Mouse (Mus musculus): ENCODE results near the gene Rpl38. TPM values are rescaled to one million over a fixed set of nuclear protein-coding genes. Genes with fewer than 3 reads are reported as not detected.

The Rpl38 gene
- polyA plus RNA-seq, 1 experiment from 2014 or later: 839 TPM

DNA sequence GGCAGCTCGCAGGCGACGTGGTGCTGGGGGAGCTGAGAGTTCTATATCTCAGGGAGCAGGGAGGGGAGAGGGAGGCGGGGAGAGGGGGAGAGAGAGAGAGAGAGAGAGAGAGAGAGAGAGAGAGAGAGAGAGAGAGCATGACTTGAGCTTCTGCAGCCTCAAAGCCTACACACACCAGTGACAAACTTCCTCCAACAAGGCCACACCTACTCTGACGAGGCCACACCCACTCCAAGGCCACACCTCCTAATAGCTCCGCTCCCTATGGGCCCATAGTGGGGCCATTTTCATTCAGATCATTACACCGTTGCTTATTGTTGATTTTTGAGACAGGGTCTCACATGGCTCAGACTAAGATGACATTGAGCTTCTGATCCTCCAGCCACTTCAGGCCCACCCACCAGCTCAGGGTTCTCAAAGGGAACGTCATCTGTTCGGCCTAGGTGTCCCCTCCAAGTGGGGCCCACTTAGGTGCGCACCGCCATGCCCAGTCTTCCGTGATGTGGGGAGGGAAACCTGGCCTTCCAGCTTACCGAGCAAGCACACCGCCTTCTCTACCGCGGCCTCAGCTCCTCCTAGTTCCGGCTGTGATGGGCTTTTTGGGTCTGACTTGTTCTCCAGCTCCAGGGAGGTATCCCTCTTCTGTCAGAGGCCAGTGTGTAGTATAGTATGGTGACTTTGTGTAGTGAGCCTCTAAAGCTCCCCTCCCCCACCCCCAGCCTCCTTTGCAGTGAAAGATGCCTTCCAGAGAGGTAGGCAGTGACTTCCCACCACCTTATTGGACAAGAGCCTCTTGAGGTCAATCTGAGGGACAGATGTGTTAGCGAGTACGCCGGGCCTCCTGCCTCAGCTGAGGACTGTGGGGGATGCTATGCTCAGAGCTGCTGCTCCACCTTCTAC is 15.6 kb downstream of the Rpl38 start:
- H3K4me1 ChIP-seq: peaks cover 17% of the 10 kb centered on the region
- no peak overlapping the region for H3K4me3 ChIP-seq
- H3K9ac ChIP-seq (replicated peaks): no peak overlapping the region
- no peak for ATAC-seq (ENCODE audit: low FRiP score, low read depth)
- no peak overlapping the region for H3K27ac ChIP-seq (replicated peaks)
- no peak overlapping the region for H3K4me2 ChIP-seq (replicated peaks)
- 74% methylated on average over 18 of the region's 20 CpGs for WGBS
- no peaks in the 10 kb centered on the region for H3K27me3 ChIP-seq
- no peaks in the 10 kb centered on the region for H3K9me3 ChIP-seq
- H3K36me3 ChIP-seq: no peaks in the 10 kb centered on the region

DNA sequence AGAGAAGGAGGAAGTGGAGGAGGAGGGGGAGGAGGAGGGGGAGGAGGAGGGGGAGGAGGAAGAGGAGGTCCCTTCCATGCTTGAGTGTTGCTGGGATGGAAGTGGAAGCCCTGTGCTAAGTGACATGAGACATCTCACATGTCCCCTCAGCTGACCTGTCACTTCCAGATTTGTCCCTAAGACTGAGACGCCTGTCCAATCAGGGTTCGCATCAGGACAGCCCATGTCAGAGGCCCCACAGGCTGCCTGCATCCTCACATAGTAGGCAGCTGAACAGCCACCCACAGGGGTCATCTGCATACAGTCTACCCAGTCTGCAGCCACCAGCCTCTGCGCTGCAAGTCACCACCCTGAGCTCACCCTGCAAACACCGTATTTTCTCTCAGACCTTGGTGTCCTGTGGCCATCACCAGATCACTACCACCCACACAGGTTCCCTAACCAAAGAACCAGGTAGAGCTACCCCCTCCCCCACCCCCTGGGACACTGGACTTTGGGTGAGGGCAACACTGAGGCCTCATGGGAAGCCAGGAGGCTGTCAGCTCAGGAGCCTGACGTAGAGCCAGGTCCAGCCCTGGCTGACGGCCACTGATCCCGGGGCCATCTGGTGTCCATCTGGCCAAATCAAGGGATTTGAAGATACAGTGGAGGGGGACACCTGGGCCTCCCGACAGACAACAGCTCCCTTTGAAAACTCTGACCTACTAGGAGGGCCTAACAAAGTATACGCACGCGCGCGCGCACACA is 16.5 kb downstream of the Rpl38 start:
- H3K4me1 ChIP-seq: peaks cover 17% of the 10 kb centered on the region
- 61% methylated on average over 9 of the region's 14 CpGs for WGBS
- H3K9me3 ChIP-seq: no peaks in the 10 kb centered on the region
- H3K4me3 ChIP-seq: no peak overlapping the region
- H3K4me2 ChIP-seq (replicated peaks): no peak overlapping the region
- ATAC-seq (ENCODE audit: low FRiP score, low read depth): no peak
- no peak overlapping the region for H3K9ac ChIP-seq (replicated peaks)
- no peaks in the 10 kb centered on the region for H3K36me3 ChIP-seq
- H3K27me3 ChIP-seq: no peaks in the 10 kb centered on the region
- H3K27ac ChIP-seq (replicated peaks): no peak overlapping the region

DNA sequence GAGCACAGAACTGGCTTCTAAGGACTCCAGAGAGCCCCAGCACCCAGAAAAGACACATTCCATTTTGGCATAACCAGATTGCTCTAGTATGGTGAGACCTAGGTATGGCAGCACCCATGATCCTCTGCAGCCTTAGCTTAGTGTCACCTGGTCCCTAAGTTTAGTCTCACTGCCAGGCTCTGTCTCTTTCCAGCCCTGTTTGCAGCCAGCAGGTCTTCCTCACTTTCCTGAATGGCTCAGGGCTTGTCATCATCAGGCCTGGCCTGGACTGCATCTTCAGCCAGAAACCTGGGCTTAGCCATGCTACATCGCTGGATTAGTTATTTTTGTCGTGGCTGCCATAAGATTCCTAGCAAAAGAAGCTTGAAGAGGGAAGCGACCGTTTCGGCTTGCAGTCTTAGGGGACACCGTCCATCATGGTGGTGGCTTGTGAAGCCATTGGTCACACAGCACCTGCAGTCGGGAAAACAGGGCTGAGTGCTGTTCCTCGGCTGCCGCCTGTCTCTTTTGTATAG is 17.3 kb downstream of the Rpl38 start:
- 84% methylated on average over 9 of the region's 9 CpGs for WGBS
- no peak overlapping the region for H3K27ac ChIP-seq (replicated peaks)
- no peak overlapping the region for H3K9ac ChIP-seq (replicated peaks)
- no peak overlapping the region for H3K4me2 ChIP-seq (replicated peaks)
- ATAC-seq (ENCODE audit: low FRiP score, low read depth): no peak
- H3K36me3 ChIP-seq: no peaks in the 10 kb centered on the region
- H3K9me3 ChIP-seq: no peaks in the 10 kb centered on the region
- H3K27me3 ChIP-seq: no peaks in the 10 kb centered on the region
- H3K4me3 ChIP-seq: no peak overlapping the region
- H3K4me1 ChIP-seq: peaks cover 13% of the 10 kb centered on the region

DNA sequence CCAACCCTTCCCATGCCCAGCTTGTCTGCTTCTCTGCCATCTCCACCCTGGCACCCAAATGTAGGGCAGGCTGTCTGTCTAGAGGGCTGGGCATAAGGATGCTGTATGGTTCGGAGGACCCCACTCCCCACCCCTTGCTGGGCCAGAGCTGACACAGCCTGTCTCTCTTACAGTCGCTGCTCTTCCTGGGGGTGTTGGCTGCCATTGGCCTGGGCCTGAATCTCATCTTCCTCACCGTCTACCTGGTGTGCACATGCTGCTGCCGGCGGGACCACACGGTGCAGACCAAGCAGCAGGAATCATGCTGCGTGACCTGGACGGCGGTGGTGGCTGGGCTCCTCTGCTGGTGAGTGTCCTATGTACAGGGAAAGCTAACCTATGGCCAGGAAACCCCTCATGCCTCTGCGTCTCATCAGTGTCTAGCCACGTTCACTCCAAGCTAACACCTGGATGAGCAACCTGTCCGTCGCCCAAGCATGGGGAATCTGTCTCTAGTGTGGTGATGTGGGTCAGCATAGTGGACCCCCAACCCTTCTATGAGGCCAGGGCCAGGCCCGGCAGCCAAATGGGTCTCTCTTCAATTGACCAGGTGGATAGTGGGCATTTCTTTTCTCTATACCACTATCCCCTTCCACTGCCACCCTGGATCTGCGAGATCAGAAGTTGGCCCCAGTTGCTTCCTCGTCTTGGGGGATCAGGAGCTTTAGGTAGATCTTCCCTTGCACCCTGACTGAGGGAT is 18.1 kb downstream of the Rpl38 start:
- Histone ChIP-seq H3K9me3 (no peaks in the 10 kb centered on the region), H3K9ac (replicated peaks) (no peak overlapping the region), H3K36me3 (no peaks in the 10 kb centered on the region), H3K4me1 (peaks cover 11% of the 10 kb centered on the region; the same call in 1 of the 2 replicates), H3K27me3 (no peaks in the 10 kb centered on the region), H3K4me2 (replicated peaks) (no peak overlapping the region), H3K27ac (replicated peaks) (no peak overlapping the region), H3K4me3 (no peak overlapping the region)
- WGBS: 91% methylated on average over 16 of the region's 16 CpGs
- ATAC-seq (ENCODE audit: low FRiP score, low read depth): no peak

DNA sequence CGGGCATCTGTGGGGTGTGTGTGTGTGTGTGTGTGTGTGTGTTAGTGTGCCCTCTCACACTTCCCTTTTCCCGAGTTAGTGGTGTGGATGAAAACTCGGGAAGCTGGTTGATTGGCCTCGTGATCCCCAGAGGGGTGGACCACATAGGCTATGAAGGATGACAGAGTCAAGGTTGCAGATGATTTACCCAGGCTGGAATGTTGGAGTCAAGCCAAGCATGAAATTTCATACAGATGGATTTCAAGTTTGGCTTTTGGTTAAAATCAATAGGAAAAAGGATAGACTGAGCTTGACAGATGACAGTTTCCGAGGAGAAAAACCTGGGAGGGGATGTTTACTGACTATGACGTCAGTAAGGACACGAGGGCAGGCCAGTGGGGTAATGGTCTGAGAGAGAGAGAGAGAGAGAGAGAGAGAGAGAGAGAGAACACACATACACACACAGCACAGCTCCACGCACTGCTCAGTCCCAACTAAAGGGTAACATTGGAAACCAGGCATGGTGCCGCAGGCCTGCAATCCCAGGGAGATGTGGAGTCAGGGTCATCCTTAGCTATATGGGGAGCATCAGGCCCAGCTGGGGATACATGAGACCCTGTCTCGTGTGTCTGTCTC is 19.4 kb downstream of the Rpl38 start:
- Histone ChIP-seq H3K4me3 (no peak overlapping the region), H3K9me3 (no peaks in the 10 kb centered on the region), H3K4me2 (replicated peaks) (no peak overlapping the region), H3K27ac (replicated peaks) (no peak overlapping the region), H3K4me1 (peaks cover 14% of the 10 kb centered on the region), H3K9ac (replicated peaks) (no peak overlapping the region), H3K27me3 (no peaks in the 10 kb centered on the region), H3K36me3 (no peaks in the 10 kb centered on the region)
- no peak for ATAC-seq (ENCODE audit: low FRiP score, low read depth)
- 74% methylated on average over 9 of the region's 10 CpGs for WGBS

DNA sequence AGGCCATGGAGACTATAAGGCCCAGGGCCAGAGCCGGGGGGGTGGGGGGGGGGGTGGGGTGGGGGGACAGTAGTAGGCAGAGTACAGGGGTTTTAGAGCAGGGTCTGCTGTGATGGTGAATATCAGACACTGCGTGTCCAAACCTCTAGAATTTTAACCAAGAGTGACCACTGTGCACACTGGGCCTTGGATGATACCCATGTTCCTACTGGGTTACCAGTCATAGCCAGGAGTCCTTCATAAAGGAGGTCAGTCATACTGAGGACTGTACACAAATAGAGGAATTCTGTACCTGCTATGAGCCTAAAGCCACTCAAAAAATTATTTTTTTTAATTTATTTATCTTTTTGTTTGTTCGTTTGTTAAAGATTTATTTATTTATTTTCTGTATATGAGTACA is 20.4 kb downstream of the Rpl38 start:
- 95% methylated on average over 3 of the region's 3 CpGs for WGBS
- H3K4me3 ChIP-seq: no peak overlapping the region
- H3K27me3 ChIP-seq: no peaks in the 10 kb centered on the region
- H3K9ac ChIP-seq (replicated peaks): no peak overlapping the region
- no peaks in the 10 kb centered on the region for H3K36me3 ChIP-seq
- peaks cover 15% of the 10 kb centered on the region for H3K4me1 ChIP-seq
- H3K27ac ChIP-seq (replicated peaks): no peak overlapping the region
- no peaks in the 10 kb centered on the region for H3K9me3 ChIP-seq
- H3K4me2 ChIP-seq (replicated peaks): no peak overlapping the region
- ATAC-seq (ENCODE audit: low FRiP score, low read depth): no peak

DNA sequence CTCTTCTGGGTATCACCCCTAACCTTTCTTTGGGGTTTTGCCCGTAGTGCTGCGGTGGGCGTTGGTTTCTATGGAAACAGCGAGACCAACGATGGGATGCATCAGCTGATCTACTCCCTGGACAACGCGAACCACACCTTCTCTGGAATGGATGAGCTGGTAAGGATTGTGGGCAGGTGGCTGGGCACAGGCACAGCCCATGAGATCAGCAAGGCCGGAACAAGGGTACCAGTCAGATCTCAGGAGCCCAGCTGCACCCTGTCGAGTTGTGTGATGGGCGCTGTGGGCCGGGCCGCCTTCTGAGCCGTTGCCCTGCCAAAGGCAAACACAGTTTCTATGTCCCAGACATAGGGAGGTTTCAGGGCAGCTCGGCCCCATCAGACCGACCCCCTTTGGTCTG is 21.9 kb downstream of the Rpl38 start:
- Histone ChIP-seq H3K4me3 (no peak overlapping the region), H3K27ac (replicated peaks) (no peak overlapping the region), H3K27me3 (no peaks in the 10 kb centered on the region), H3K9me3 (no peaks in the 10 kb centered on the region), H3K9ac (replicated peaks) (no peak overlapping the region), H3K36me3 (no peaks in the 10 kb centered on the region), H3K4me1 (peaks cover 7% of the 10 kb centered on the region), H3K4me2 (replicated peaks) (no peak overlapping the region)
- WGBS: 93% methylated on average over 15 of the region's 15 CpGs
- no peak for ATAC-seq (ENCODE audit: low FRiP score, low read depth)

DNA sequence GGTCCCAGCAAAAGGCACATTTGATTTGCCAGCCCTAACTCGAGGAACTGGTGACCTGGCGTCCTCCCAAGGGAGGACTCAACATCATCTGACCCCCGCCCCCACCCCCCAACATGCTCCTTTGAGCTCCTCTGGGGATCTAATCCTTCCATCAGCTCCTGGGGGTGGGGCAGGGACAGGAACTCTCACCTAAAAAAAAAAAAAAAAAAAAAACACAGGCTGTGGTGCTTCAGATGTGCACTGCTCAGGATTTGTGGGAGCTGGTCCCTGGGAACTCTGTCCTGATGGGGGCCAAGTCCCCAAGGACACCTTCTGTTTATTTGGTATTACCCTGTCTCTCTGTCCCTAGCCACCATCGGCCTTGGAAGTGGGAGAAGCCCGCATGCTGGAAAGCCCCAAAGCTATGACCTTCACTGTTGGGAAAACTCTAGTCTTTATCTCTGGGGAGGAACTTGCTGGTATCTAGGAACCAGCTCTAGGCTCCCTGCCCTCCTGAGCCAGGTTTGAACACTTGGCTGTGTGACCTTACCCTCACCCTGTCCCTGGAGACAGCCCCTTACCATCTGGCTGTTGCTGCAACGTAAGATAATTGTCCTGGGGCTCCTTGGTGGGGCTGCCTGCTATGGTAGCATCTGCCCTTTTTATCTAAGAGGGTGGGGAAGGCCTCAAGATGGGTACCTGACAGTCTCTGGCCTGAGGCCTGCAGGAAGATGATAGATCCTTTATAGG is 23.3 kb downstream of the Rpl38 start:
- WGBS: 63% methylated on average over 6 of the region's 6 CpGs
- no peak overlapping the region for H3K27ac ChIP-seq (replicated peaks)
- no peaks in the 10 kb centered on the region for H3K36me3 ChIP-seq
- no peaks in the 10 kb centered on the region for H3K27me3 ChIP-seq
- H3K9me3 ChIP-seq: no peaks in the 10 kb centered on the region
- no peak overlapping the region for H3K4me3 ChIP-seq
- ATAC-seq (ENCODE audit: low FRiP score, low read depth): no peak
- H3K9ac ChIP-seq (replicated peaks): no peak overlapping the region
- no peak overlapping the region for H3K4me2 ChIP-seq (replicated peaks)
- H3K4me1 ChIP-seq: peaks cover 4% of the 10 kb centered on the region; the same call in 1 of the 2 replicates

DNA sequence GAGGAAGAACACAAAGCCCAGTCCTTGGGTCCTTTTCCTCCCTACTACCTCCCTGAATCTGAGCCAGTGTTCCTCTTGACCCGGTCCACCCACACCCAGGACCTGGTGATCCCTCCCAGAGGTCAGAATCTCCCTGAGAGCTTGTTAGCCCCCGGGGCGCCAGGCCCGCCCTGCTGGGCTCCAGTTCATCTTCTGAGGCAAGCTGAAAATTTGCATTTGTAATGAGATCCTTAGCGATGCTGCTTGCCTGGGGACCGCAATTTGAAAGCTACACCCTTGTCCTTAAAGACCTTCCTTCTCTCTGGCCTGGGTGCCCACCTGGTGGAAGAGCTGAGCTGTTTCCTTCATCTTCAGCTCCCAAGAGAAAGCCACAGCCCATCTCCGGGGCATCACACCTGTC is 24.3 kb downstream of the Rpl38 start:
- Histone ChIP-seq H3K27ac (replicated peaks) (no peak overlapping the region), H3K4me3 (no peak overlapping the region), H3K27me3 (no peaks in the 10 kb centered on the region), H3K9me3 (no peaks in the 10 kb centered on the region), H3K9ac (replicated peaks) (no peak overlapping the region), H3K36me3 (no peaks in the 10 kb centered on the region), H3K4me2 (replicated peaks) (no peak overlapping the region), H3K4me1 (peaks cover 4% of the 10 kb centered on the region; the same call in 1 of the 2 replicates)
- 46% methylated on average over 7 of the region's 7 CpGs for WGBS
- ATAC-seq (ENCODE audit: low FRiP score, low read depth): no peak

DNA sequence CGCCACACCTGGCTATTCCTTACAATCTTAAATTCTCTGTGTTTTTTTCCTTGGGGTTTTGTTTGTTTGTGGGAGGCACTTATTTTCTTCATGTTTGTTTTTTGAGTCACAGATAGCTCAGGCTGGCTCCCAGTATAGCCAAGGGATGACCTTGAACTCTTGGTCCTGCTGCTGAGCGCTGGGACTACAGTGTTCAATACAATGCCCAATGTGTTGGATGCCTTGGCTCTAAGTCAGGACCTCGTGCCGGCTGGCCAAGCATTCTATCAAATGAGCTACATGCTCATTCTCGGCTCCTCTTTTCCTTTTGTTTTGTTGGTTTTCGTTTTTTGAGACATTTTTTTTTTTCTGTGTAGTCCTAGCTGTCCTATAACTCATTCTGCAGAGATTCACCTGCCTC is 25.1 kb downstream of the Rpl38 start:
- 90% methylated on average over 6 of the region's 6 CpGs for WGBS
- no peak overlapping the region for H3K9ac ChIP-seq (replicated peaks)
- no peaks in the 10 kb centered on the region for H3K27me3 ChIP-seq
- H3K36me3 ChIP-seq: no peaks in the 10 kb centered on the region
- no peak overlapping the region for H3K4me3 ChIP-seq
- no peak overlapping the region for H3K4me2 ChIP-seq (replicated peaks)
- H3K4me1 ChIP-seq: peaks cover 4% of the 10 kb centered on the region; the same call in 1 of the 2 replicates
- H3K27ac ChIP-seq (replicated peaks): no peak overlapping the region
- no peak for ATAC-seq (ENCODE audit: low FRiP score, low read depth)
- H3K9me3 ChIP-seq: no peaks in the 10 kb centered on the region

DNA sequence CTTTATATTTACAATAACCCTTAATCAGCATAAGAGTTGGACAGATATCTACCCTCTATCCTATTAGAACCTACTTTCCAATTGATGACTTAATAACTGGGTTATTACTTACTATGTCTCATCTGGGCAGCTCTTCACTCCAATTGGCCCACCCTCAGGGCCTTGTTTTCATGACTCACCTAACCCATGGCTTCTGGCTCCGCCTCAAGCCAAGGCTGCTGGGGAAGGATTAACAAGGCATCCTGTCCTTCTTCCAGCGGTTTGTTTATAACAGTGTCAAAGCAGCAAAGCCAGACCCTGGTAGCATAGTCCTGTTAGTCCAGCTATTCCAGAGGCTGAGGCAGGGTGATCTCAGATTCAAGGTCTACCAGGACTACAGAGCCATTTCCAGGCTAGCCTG is 26.1 kb downstream of the Rpl38 start:
- ATAC-seq (ENCODE audit: low FRiP score, low read depth): no peak
- H3K27ac ChIP-seq (replicated peaks): no peak overlapping the region
- H3K9me3 ChIP-seq: no peaks in the 10 kb centered on the region
- peaks cover 4% of the 10 kb centered on the region; the same call in 1 of the 2 replicates for H3K4me1 ChIP-seq
- H3K4me3 ChIP-seq: no peak overlapping the region
- H3K4me2 ChIP-seq (replicated peaks): no peak overlapping the region
- no peak overlapping the region for H3K9ac ChIP-seq (replicated peaks)
- no peaks in the 10 kb centered on the region for H3K27me3 ChIP-seq
- WGBS: 85% methylated on average over 2 of the region's 2 CpGs
- no peaks in the 10 kb centered on the region for H3K36me3 ChIP-seq

Data from midbrain, embryonic 12.5 days (tissue).